ENCODE assay signal across 9 mouse cellular contexts in the genomic region with DNA sequence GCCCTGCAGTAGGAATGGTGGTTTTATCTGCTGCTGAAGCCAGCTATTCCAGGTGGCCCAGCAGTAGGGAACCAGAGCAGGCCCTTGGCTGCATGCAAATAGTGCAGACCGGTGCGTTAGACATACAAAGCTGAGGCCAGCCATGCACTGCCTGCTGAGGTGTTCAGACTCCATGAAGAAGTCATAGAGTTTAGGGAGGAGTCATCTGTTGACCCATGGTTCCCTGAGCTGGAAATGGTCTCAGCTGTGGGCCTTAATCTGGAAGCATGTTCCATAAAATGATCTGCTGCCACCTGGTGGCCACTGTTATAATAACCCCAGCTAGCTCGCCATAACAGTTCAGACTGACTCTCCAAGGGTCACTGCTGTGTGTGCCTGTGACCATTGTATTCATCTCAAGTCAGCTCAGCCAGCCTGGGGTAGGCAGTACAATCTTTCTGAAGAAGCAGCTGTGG. TPM values are rescaled to one million over a fixed set of nuclear protein-coding genes. Genes with fewer than 3 reads are reported as not detected.
DNase-seq lines count a peak whose midpoint lies in the region; ATAC-seq and TF ChIP-seq lines count a peak whose summit lies in the region.
"Had no signal": no experiment of that assay in that cellular context is flagged by ENCODE, and none has a peak within 500 bp of the region (broad histone marks: within the 10 kb centered on the region; RNA-seq: fewer than 3 reads in every experiment).

No protein-coding gene starts in this region.

- H3K4me2 ChIP-seq in hindbrain, embryonic 12.5 days (replicated peaks), result no peak overlapping the region
- H3K4me2 ChIP-seq: liver, embryonic 15.5 days had no signal

- peak; percentile 49 for ATAC-seq in Patski
- peak; percentile 53 for ATAC-seq in hindbrain, embryonic 12.5 days (ENCODE audit: low FRiP score)

- POLR2A ChIA-PET in Patski (lab: Charles Lee), result interaction anchor here (1.3 to 1.6 kb wide), 2 partner anchors 9 to 56 kb away, joined by 3 to 8 read pairs; no protein-coding TSS in a partner anchor

- TF ChIP-seq CTCF in Patski (IDR thresholded peaks at IDR 0.05), result no peak

- in situ Hi-C loops in Patski (cut with MboI; ENCODE audit: low pct_unique_long_range_greater_than_20kb), result no loop called here

- no peak overlapping the region for H3K27ac ChIP-seq in hindbrain, embryonic 12.5 days
- H3K27ac ChIP-seq: liver, embryonic 15.5 days had no signal

- CTCF ChIA-PET in Patski (lab: Charles Lee), result interaction anchor here (0.7 to 3.1 kb wide), 9 partner anchors 9 to 200 kb away, joined by 3 to 18 read pairs (median 5); a partner anchor contains a TSS

- no peak for DNase-seq in Patski (ENCODE audit: low read depth, low spot score)
- peak; percentile 79 for DNase-seq in cerebellum, adult 9-11 months
- peak; percentile 47 to 77 for DNase-seq in frontal cortex, postnatal 14 days (ENCODE audit: low spot score in 2 of 2)
- peak; percentile 75 for DNase-seq in layer of hippocampus, adult 9-10 months (ENCODE audit: low spot score)
- peak; percentile 87 for DNase-seq in lung, postnatal 10 days
- peak; percentile 88 for DNase-seq in retina, postnatal 1 day
- DNase-seq in urinary bladder, adult 2 months (ENCODE audit: low spot score), result peak; percentile 53

- 33% methylated on average over 3 of the region's 3 CpGs for WGBS in hindbrain, embryonic 12.5 days

- H3K9me3 ChIP-seq in hindbrain, embryonic 12.5 days (replicated peaks), result no peaks in the 10 kb centered on the region
- H3K9me3 ChIP-seq: liver, embryonic 15.5 days had no signal

- H3K4me3 ChIP-seq in hindbrain, embryonic 12.5 days, result no peak overlapping the region
- H3K4me3 ChIP-seq: liver, embryonic 15.5 days had no signal

- H3K27me3 ChIP-seq in Patski, result no peaks in the 10 kb centered on the region
- H3K27me3 ChIP-seq in hindbrain, embryonic 12.5 days, result no peaks in the 10 kb centered on the region
- H3K27me3 ChIP-seq: liver, embryonic 15.5 days had no signal

- peaks cover 4% of the 10 kb centered on the region; the same call in 1 of the 2 replicates for H3K4me1 ChIP-seq in hindbrain, embryonic 12.5 days

- no peak overlapping the region for H3K9ac ChIP-seq in hindbrain, embryonic 12.5 days
- H3K9ac ChIP-seq: liver, embryonic 15.5 days had no signal

- no peaks in the 10 kb centered on the region for H3K36me3 ChIP-seq in hindbrain, embryonic 12.5 days
- H3K36me3 ChIP-seq: liver, embryonic 15.5 days had no signal

RNA-seq across cellular contexts. Expression of a gene that starts 29.2 kb away (rescaled TPM):
- 9.1 TPM for polyA plus RNA-seq in Patski (2021)
- 3.6 TPM in 2 replicates for polyA plus RNA-seq in hindbrain, embryonic 12.5 days (2016; fragmentation: Nextera tagmentation; extraction: Ambion mirVana)
- polyA plus RNA-seq in urinary bladder, adult 2 months (2012; rRNA removed), result 6.9 and 9.0 TPM in 2 replicates
